Comparison of ENCODE assay signal across 22 mouse cellular contexts in the genomic region with DNA sequence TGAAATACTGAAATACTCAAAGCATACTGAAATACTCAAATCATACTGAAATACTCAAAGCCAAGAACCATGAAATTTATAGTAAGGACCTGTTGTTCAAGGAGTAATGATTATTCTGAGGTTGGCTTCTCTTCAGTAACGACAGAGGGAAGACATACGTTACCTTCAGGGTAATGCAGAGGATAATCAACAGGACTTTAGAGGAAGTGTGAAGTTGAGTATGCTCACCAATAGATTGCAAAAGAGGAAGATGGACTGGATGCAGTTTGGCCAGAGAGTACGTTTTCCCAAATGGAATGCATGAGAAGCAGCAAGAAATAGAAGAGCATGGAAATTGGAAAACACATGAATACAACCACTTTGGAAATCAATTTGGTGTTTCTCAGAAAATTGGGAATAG.
"Had no signal": no experiment of that assay in that cellular context is flagged by ENCODE, and none has a peak within 500 bp of the region (broad histone marks: within the 10 kb centered on the region; RNA-seq: fewer than 3 reads in every experiment).

No protein-coding gene starts in this region.

- ATAC-seq: hindbrain, embryonic 16.5 days; hindbrain, postnatal 0 days; inflammation-experienced regulatory T-cells, adult 6 months; intestine, embryonic 15.5 days; intestine, embryonic 16.5 days; intestine, postnatal 0 days had no signal

- DNase-seq: heart, postnatal 10 days; heart, postnatal 14 days; heart, postnatal 36 days; heart, postnatal 4 days; kidney, adult 11 months; kidney, adult 18-20 months; kidney, adult 2 months; kidney, adult 8-10 months; kidney, adult 9 months; kidney, postnatal 10 days; kidney, postnatal 14 days; kidney, postnatal 25 days; kidney, postnatal 36 days; kidney, postnatal 4 days; layer of hippocampus, adult 9-11 months; layer of hippocampus, postnatal 36 days had no signal
